Mouse (Mus musculus) MEL (cell line): ENCODE results near the gene Tgm6.

Experiments
- CTCF ChIP-seq, 3 experiments: IDR thresholded peaks in 2 of 3; conservative IDR thresholded peaks in 1 of 3; 2 replicates each; pipeline ENCODE4 v1.5.1; 2011 to 2012; ENCODE audit warnings: low read length in 3 of 3, low read depth in 2 of 3, mild to moderate bottlenecking in 2 of 3, improper control_type of control experiment in 1 of 3, inconsistent platforms in 1 of 3, mixed read lengths in 1 of 3, moderate library complexity in 1 of 3; ENCODE audit not compliant: control insufficient read depth in 1 of 3, insufficient read depth in 1 of 3, poor library complexity in 1 of 3, severe bottlenecking in 1 of 3
- E2F4 ChIP-seq: IDR thresholded peaks from 2 replicates; pipeline ENCODE4 v1.6.1; 2011; ENCODE audit warnings: low read depth, low read length, improper control_type of control experiment, borderline replicate concordance
- ETS1 ChIP-seq: IDR thresholded peaks from 2 replicates; pipeline ENCODE4 v1.6.1; 2012; ENCODE audit warnings: low read depth, mild to moderate bottlenecking, inconsistent platforms, low read length, improper control_type of control experiment, moderate library complexity
- GABPA ChIP-seq: IDR thresholded peaks from 2 replicates; pipeline ENCODE4 v1.6.1; 2012; ENCODE audit warnings: low read depth, mild to moderate bottlenecking, inconsistent platforms, low read length, improper control_type of control experiment, moderate library complexity
- GATA1 ChIP-seq: IDR thresholded peaks from 2 replicates; pipeline ENCODE4 v1.6.1; 2011; ENCODE audit warnings: low read depth, low read length, improper control_type of control experiment
- JUND ChIP-seq: IDR thresholded peaks from 2 replicates; pipeline ENCODE4 v1.6.1; 2011; ENCODE audit warnings: low read depth, mild to moderate bottlenecking, improper control_type of control experiment, low read length
- MAFK ChIP-seq: IDR thresholded peaks from 2 replicates; pipeline ENCODE4 v1.6.1; 2011; ENCODE audit warnings: low read depth, mild to moderate bottlenecking, low read length, improper control_type of control experiment, borderline replicate concordance
- RCOR1 ChIP-seq: IDR thresholded peaks from 2 replicates; pipeline ENCODE4 v1.6.1; 2012; ENCODE audit warnings: low read depth, mild to moderate bottlenecking, inconsistent platforms, low read length, improper control_type of control experiment
- SIN3A ChIP-seq: IDR thresholded peaks from 2 replicates; pipeline ENCODE4 v1.6.1; 2012; ENCODE audit warnings: low read length, improper control_type of control experiment, inconsistent platforms
- TAL1 ChIP-seq: IDR thresholded peaks from 2 replicates; pipeline ENCODE4 v1.6.1; 2012; ENCODE audit warnings: mild to moderate bottlenecking, inconsistent platforms, low read length, moderate library complexity, mixed read lengths
- USF2 ChIP-seq, 2 experiments: IDR thresholded peaks; 2 replicates each; pipeline ENCODE4 v1.6.1; 2011 to 2012; ENCODE audit warnings: improper control_type of control experiment in 2 of 2, low read length in 2 of 2, borderline replicate concordance in 1 of 2, inconsistent platforms in 1 of 2, low read depth in 1 of 2, mild to moderate bottlenecking in 1 of 2; ENCODE audit not compliant: insufficient read depth in 1 of 2
- ZMIZ1 ChIP-seq: IDR thresholded peaks from 2 replicates; pipeline ENCODE4 v1.6.1; 2012; ENCODE audit warnings: low read depth, mild to moderate bottlenecking, inconsistent platforms, low read length, improper control_type of control experiment, moderate library complexity
- ZNF384 ChIP-seq: IDR thresholded peaks from 2 replicates; pipeline ENCODE4 v1.6.1; 2012; ENCODE audit warnings: low read depth, mild to moderate bottlenecking, inconsistent platforms, low read length, improper control_type of control experiment

DNA sequence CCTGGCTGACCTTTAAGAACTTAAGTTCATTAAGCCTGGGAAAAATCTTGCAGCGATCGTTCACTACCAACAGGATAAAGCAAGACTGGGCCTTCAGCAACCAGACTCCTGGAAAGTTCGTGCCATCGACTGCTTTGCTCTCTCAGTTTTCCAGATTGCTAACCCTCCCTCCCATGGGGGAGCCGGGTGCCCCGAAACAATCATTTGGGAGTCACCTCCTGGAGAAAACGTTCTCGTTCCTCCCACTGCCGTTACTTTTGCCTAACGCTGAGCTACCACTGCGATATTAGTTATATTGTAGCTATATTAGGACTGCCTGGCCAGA lies 66.1 kb downstream of the Tgm6 start:
- no peak for TF ChIP-seq ZNF384
- TF ChIP-seq USF2 (IDR thresholded peaks at IDR 0.05; ENCODE audit: borderline replicate concordance in 1 of 2, insufficient read depth in 1 of 2, low read depth in 1 of 2, low read length in 2 of 2) = no peak
- no peak for TF ChIP-seq CTCF (IDR thresholded peaks at IDR 0.05 in 2 of 3, conservative IDR thresholded peaks at IDR 0.05 in 1 of 3; ENCODE audit: control insufficient read depth in 1 of 3, insufficient read depth in 1 of 3, low read depth in 2 of 3, low read length in 3 of 3, poor library complexity in 1 of 3, severe bottlenecking in 1 of 3)
- no peak for TF ChIP-seq ETS1
- TF ChIP-seq GATA1 = no peak
- no peak for TF ChIP-seq JUND
- TF ChIP-seq E2F4 = no peak
- TF ChIP-seq GABPA = no peak
- no peak for TF ChIP-seq RCOR1
- TF ChIP-seq ZMIZ1 = no peak
- no peak for TF ChIP-seq MAFK
- no peak for TF ChIP-seq TAL1
- TF ChIP-seq SIN3A = no peak; the same call in 1 of the 2 replicates
